Mouse (Mus musculus) neural tube, embryonic 11.5 days (tissue): ENCODE results near the gene Zkscan14. TPM values are rescaled to one million over a fixed set of nuclear protein-coding genes. Genes with fewer than 3 reads are reported as not detected.

ENCODE experiments used
- ATAC-seq: fragments of 200-750 bp; cut with Nextera tagmentation; 2 replicates; pipeline ENCODE4 v1.8.0; 2017; ENCODE audit warnings: moderate number of reproducible peaks, mild to moderate bottlenecking, moderate TSS enrichment, moderate library complexity; ENCODE audit not compliant: insufficient read depth, low FRiP score, low TSS enrichment
- DNase-seq: peaks from one replicate; pipeline ENCODE4 v3.0.0-alpha.2; 2015; ENCODE audit warnings: low spot score
- H3K27ac ChIP-seq: fragments of 300-500 bp; sonication (generic); 2 replicates; pipeline ENCODE4 v1.5.1; 2014; ENCODE audit warnings: low read depth, mild to moderate bottlenecking, low read length
- H3K27me3 ChIP-seq: fragments of 300-500 bp; sonication (generic); 2 replicates; pipeline ENCODE4 v1.6.1; 2014; ENCODE audit warnings: mild to moderate bottlenecking, low read length, mixed read lengths; ENCODE audit not compliant: control insufficient read depth, insufficient read depth
- H3K36me3 ChIP-seq: fragments of 300-500 bp; sonication (generic); 2 replicates; pipeline ENCODE4 v1.6.1; 2014; ENCODE audit warnings: mild to moderate bottlenecking, low read length, moderate library complexity, mixed read lengths; ENCODE audit not compliant: control insufficient read depth, insufficient read depth
- H3K4me1 ChIP-seq: fragments of 300-500 bp; sonication (generic); 2 replicates; pipeline ENCODE4 v1.6.1; 2014; ENCODE audit warnings: low read length, mixed read lengths; ENCODE audit not compliant: control insufficient read depth, insufficient read depth
- H3K4me2 ChIP-seq: fragments of 300-500 bp; sonication (generic); 2 replicates; pipeline ENCODE4 v1.6.1; 2014; ENCODE audit warnings: low read depth, mild to moderate bottlenecking, moderate library complexity
- H3K4me3 ChIP-seq: fragments of 300-500 bp; sonication (generic); 2 replicates; pipeline ENCODE4 v1.5.1; 2014; ENCODE audit warnings: low read depth, low read length
- H3K9ac ChIP-seq: fragments of 300-500 bp; sonication (generic); 2 replicates; pipeline ENCODE4 v1.6.1; 2014; ENCODE audit warnings: mild to moderate bottlenecking, low read length
- H3K9me3 ChIP-seq: fragments of 300-500 bp; sonication (generic); 2 replicates; pipeline ENCODE4 v1.6.1; 2016; ENCODE audit warnings: low read length; ENCODE audit not compliant: control insufficient read depth
- WGBS: fragments of 180-500 bp; shearing (Covaris S2); extraction: QIAGEN DNeasy Blood & Tissue Kit; methylation state at CpG from one replicate; pipeline ENCODE4 v1.1.7; 2014; 5-methylcytosine and 5-hydroxymethylcytosine counted together
- polyA plus RNA-seq: library from polyadenylated mRNA; unstranded; fragments of >200 nt; fragmentation: Nextera tagmentation; extraction: Ambion mirVana; gene quantifications from 2 replicates; pipeline ENCODE4 v1.2.1, GENCODE M21; 2014

Zkscan14 gene
- polyA plus RNA-seq, 1 experiment from 2014 or later: 8.8 TPM

GRCm38 (mm10) chr5:145164710-145165109, 37.0 kb downstream of the Zkscan14 start:
- H3K9ac ChIP-seq: no peak overlapping the region
- H3K4me2 ChIP-seq: no peak overlapping the region
- H3K4me3 ChIP-seq: no peak overlapping the region
- H3K27me3 ChIP-seq: no peaks in the 10 kb centered on the region
- ATAC-seq: no peak
- no peak overlapping the region for H3K27ac ChIP-seq
- no peaks in the 10 kb centered on the region; the same call in 1 of the 2 replicates for H3K36me3 ChIP-seq
- H3K4me1 ChIP-seq: peaks cover 6% of the 10 kb centered on the region
- no peak for DNase-seq
- WGBS: 82% methylated on average over 3 of the region's 3 CpGs
- H3K9me3 ChIP-seq: no peaks in the 10 kb centered on the region

DNA sequence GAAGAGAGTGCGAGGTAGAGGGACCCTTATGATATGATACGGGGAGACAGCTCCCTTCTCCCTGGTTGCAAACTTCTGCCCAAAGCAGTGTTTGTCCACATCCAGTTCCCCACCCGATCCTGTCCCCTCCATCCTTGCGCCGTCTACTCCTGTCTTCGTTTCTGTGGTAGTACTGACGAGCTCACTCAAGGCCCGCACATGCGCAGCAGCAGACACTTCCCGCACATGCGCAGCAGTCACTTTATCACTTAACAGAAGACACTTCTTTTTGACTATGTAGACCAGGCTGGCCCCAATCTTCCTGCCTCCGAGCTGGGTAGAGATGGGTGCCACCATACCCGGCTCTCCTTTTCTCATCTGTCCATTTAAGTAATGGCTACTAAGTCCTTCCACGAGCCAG, 40.3 kb downstream of the Zkscan14 start:
- no peaks in the 10 kb centered on the region for H3K9me3 ChIP-seq
- no peak for ATAC-seq
- no peak overlapping the region for H3K4me3 ChIP-seq
- H3K27me3 ChIP-seq: no peaks in the 10 kb centered on the region
- no peak overlapping the region for H3K4me2 ChIP-seq
- no peak overlapping the region for H3K27ac ChIP-seq
- peaks cover 7% of the 10 kb centered on the region for H3K36me3 ChIP-seq
- no peak for DNase-seq
- H3K4me1 ChIP-seq: peaks cover 5% of the 10 kb centered on the region; the same call in 1 of the 2 replicates
- H3K9ac ChIP-seq: no peak overlapping the region
- 95% methylated on average over 14 of the region's 14 CpGs for WGBS

- no peak for DNase-seq
- 97% methylated on average over 5 of the region's 5 CpGs for WGBS
- H3K9ac ChIP-seq: no peak overlapping the region
- no peaks in the 10 kb centered on the region for H3K9me3 ChIP-seq
- no peaks in the 10 kb centered on the region for H3K27me3 ChIP-seq
- H3K4me3 ChIP-seq: no peak overlapping the region
- no peak for ATAC-seq
- no peaks in the 10 kb centered on the region for H3K4me1 ChIP-seq
- H3K27ac ChIP-seq: no peak overlapping the region
- peaks cover 28% of the 10 kb centered on the region for H3K36me3 ChIP-seq
- no peak overlapping the region for H3K4me2 ChIP-seq
Measured at GRCm38 (mm10) chr5:145152690-145153089, 49.0 kb downstream of the Zkscan14 start.

DNA sequence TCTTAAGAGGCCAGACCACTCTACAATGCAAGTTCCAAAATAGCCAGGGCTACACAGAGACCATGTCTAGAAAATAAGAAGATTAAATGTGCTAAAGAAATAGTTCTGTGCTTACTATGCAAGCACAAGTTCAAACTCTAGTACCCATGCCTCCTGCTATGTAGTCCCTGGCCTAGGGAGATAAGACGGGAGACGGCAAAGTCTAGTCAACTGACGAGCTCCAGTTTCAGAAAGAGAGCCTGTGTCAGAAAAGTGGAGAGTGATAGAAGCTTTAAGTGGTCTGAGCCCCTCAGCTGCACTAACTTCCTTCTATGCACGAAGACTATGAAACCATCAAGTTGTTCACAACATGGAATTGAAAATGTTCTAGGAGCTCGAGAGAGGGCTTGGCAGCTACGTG, 52.4 kb downstream of the Zkscan14 start:
- H3K36me3 ChIP-seq: peaks cover 30% of the 10 kb centered on the region
- ATAC-seq: no peak
- 88% methylated on average over 6 of the region's 6 CpGs for WGBS

GRCm38 (mm10) chr5:145147748-145148147, 53.9 kb downstream of the Zkscan14 start:
- H3K4me3 ChIP-seq: no peak overlapping the region
- H3K9ac ChIP-seq: no peak overlapping the region
- DNase-seq: no peak
- 94% methylated on average over 5 of the region's 5 CpGs for WGBS
- no peaks in the 10 kb centered on the region for H3K27me3 ChIP-seq
- H3K4me1 ChIP-seq: no peaks in the 10 kb centered on the region
- H3K9me3 ChIP-seq: no peaks in the 10 kb centered on the region
- no peak for ATAC-seq
- no peak overlapping the region for H3K27ac ChIP-seq
- H3K36me3 ChIP-seq: peaks cover 30% of the 10 kb centered on the region
- H3K4me2 ChIP-seq: no peak overlapping the region

More for the DNA sequence above, 52.4 kb downstream of the Zkscan14 start:
- no peak overlapping the region for H3K4me2 ChIP-seq
- H3K27ac ChIP-seq: no peak overlapping the region
- H3K27me3 ChIP-seq: no peaks in the 10 kb centered on the region
- no peak overlapping the region for H3K9ac ChIP-seq
- DNase-seq: no peak
- H3K4me1 ChIP-seq: no peaks in the 10 kb centered on the region
- no peak overlapping the region for H3K4me3 ChIP-seq
- H3K9me3 ChIP-seq: no peaks in the 10 kb centered on the region

Other genes with a start within 250 kb of the Zkscan14 start
- gene Smurf1, start 236.0 kb downstream of the Zkscan14 start, polyA plus RNA-seq: 19.6 and 21.3 TPM in 2 replicates
- gene Gm4871, start 169.1 kb downstream of the Zkscan14 start, polyA plus RNA-seq: not detected in 2 replicates
- gene 1700018F24Rik, start 158.9 kb downstream of the Zkscan14 start, polyA plus RNA-seq: not detected in 2 replicates
- 175 and 176 TPM in 2 replicates for gene Arpc1a, start 118.0 kb downstream of the Zkscan14 start, polyA plus RNA-seq
- not detected in 2 replicates for gene Kpna7, start 117.8 kb downstream of the Zkscan14 start, polyA plus RNA-seq
- gene Arpc1b, start 87.7 kb downstream of the Zkscan14 start, polyA plus RNA-seq: 68.5 and 72.5 TPM in 2 replicates
- gene Pdap1, start 61.6 kb downstream of the Zkscan14 start, polyA plus RNA-seq: 112 and 116 TPM in 2 replicates
- gene Bud31, start 61.5 kb downstream of the Zkscan14 start, polyA plus RNA-seq: 250 and 260 TPM in 2 replicates
- gene Ptcd1, start 34.8 kb downstream of the Zkscan14 start, polyA plus RNA-seq: 16.5 and 17.9 TPM in 2 replicates
- 34.4 and 41.1 TPM in 2 replicates for gene Cpsf4, start 34.7 kb downstream of the Zkscan14 start, polyA plus RNA-seq
- gene Atp5j2, start 9.8 kb downstream of the Zkscan14 start, polyA plus RNA-seq: 507 and 532 TPM in 2 replicates
- 19.1 and 21.1 TPM in 2 replicates for gene Zkscan5, start 2.7 kb upstream of the Zkscan14 start, polyA plus RNA-seq
- gene Zfp655, start 29.8 kb upstream of the Zkscan14 start, polyA plus RNA-seq: 43.3 and 47.5 TPM in 2 replicates
- 0.58 and 0.76 TPM in 2 replicates for gene Zscan25, start 78.6 kb upstream of the Zkscan14 start, polyA plus RNA-seq
- not detected in 2 replicates for gene Cyp3a57, start 143.4 kb upstream of the Zkscan14 start, polyA plus RNA-seq